Mouse (Mus musculus): ENCODE results near the gene Notch1. TPM values are rescaled to one million over a fixed set of nuclear protein-coding genes. Genes with fewer than 3 reads are reported as not detected.
A peak's percentile ranks its signal among the peaks of the same experiment; 100 is the strongest.

The Notch1 gene
- polyA plus RNA-seq, 1 experiment from 2014 or later: 11.8 TPM

DNA sequence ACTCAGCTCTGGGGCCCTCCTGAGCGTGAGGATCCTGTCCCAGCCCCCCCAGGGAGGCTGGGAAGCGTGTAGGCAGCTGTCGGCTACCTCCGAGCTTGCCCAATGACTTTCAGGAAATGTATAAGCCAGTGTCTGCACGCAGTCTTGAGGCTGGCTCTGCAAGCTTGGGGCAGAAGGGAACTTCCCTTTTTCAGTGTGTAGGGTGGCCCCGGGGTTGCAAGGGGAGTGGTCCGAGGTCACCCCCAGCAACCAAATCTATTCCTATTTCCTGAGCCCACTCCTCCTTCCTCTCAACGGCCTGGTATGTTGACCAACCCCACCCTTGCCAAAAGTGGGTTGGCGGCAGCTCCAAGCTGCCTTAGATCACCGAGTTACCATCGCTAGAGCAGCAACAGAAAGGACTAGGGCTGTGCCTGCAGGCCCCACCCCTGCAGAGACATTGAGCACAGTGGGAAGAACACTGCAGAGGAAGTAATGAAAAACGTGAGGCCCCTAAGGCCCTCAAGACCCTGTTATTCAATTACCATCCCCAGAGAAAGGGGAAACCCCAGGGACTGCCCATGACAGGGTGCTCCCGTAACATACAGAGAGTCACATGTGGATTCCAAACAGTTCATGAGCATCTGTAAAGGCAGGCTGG, 33.1 kb downstream of the Notch1 start:
- Histone ChIP-seq H3K4me3 (ENCODE audit: low read depth, low read length) (no peak overlapping the region), H3K9ac (replicated peaks; ENCODE audit: low read depth) (no peak overlapping the region), H3K36me3 (ENCODE audit: insufficient read depth, low read length) (peaks cover 35% of the 10 kb centered on the region), H3K27ac (ENCODE audit: low read length) (peak overlapping the region; percentile 76), H3K9me3 (ENCODE audit: low read length) (no peaks in the 10 kb centered on the region), H3K4me2 (replicated peaks; ENCODE audit: low read depth, low read length) (no peak overlapping the region; the same call in 1 of the 2 replicates), H3K27me3 (replicated peaks; ENCODE audit: insufficient read depth, low read length) (no peaks in the 10 kb centered on the region), H3K4me1 (ENCODE audit: insufficient read depth, low read depth, low read length) (peaks cover 37% of the 10 kb centered on the region)
- WGBS: 38% methylated on average over 13 of the region's 13 CpGs
- DNase-seq (ENCODE audit: low spot score) (peak; percentile 57), ATAC-seq (peak; percentile 34)
- TF ChIP-seq CTCF (IDR thresholded peaks at IDR 0.05) (no peak), EP300 (IDR thresholded peaks at IDR 0.05) (no peak)

- Histone ChIP-seq H3K36me3 (ENCODE audit: insufficient read depth, low read length) (peaks cover 39% of the 10 kb centered on the region), H3K4me1 (ENCODE audit: insufficient read depth, low read depth, low read length) (peaks cover 32% of the 10 kb centered on the region)
These were observed 33.6 kb downstream of the Notch1 start for GRCm38 (mm10) chr2:26482824-26483223.

DNA sequence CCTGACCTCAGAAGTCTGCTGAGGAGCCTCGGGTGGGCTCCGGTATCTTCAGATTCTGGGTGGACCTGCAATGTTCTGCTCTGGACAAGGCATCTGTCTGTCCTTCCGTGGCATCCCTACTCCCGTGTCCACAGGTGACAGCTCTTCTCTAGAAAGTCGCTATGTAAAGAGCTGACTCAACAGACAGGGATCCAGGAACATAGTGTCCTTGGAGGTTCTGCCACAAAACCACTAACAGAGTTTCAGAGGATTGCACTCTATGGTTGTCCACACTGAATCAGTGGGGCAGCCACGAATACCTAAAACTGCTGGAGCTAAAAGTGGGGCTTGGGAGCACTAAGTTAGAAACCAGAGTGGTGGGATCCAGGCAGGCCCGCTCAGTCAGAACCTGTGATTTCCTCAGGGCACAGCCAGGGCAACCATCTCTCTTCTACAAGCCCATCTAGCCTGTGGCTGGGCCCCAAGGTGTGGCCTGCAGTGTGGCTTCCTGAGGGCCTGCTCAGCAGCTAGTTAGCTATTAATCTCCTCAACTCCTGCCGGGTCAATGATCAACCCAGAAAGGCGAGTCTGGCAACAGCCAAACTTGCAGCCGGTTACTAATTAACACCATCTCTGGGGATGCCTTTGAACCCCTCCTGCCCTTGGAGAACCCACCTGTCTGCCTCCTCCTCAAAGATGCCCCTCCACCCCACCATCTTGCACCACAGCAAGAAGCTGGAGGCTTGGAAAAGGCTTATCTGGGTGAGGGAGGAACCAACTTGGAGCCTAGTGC, 34.6 kb downstream of the Notch1 start:
- H3K36me3 ChIP-seq (ENCODE audit: insufficient read depth, low read length): peaks cover 48% of the 10 kb centered on the region
- H3K4me2 ChIP-seq (replicated peaks; ENCODE audit: low read depth, low read length): no peak overlapping the region
- H3K4me1 ChIP-seq (ENCODE audit: insufficient read depth, low read depth, low read length): peaks cover 23% of the 10 kb centered on the region
- 47% methylated on average over 10 of the region's 10 CpGs for WGBS
- no peaks in the 10 kb centered on the region for H3K9me3 ChIP-seq (ENCODE audit: low read length)
- H3K4me3 ChIP-seq (ENCODE audit: low read depth, low read length): no peak overlapping the region
- DNase-seq (ENCODE audit: low spot score) (peak; percentile 83), ATAC-seq (peak; percentile 76)
- H3K27ac ChIP-seq (ENCODE audit: low read length): peak overlapping the region; percentile 76
- H3K9ac ChIP-seq (replicated peaks; ENCODE audit: low read depth): no peak overlapping the region
- no peaks in the 10 kb centered on the region for H3K27me3 ChIP-seq (replicated peaks; ENCODE audit: insufficient read depth, low read length)
- TF ChIP-seq CTCF (IDR thresholded peaks at IDR 0.05): no peak
- TF ChIP-seq EP300 (IDR thresholded peaks at IDR 0.05): no peak

More at GRCm38 (mm10) chr2:26482824-26483223, 33.6 kb downstream of the Notch1 start:
- WGBS: 65% methylated on average over 3 of the region's 3 CpGs
- Histone ChIP-seq H3K4me3 (ENCODE audit: low read depth, low read length) (no peak overlapping the region), H3K4me2 (replicated peaks; ENCODE audit: low read depth, low read length) (no peak overlapping the region; the same call in 1 of the 2 replicates), H3K9me3 (ENCODE audit: low read length) (no peaks in the 10 kb centered on the region), H3K27ac (ENCODE audit: low read length) (peak overlapping the region; percentile 76), H3K27me3 (replicated peaks; ENCODE audit: insufficient read depth, low read length) (no peaks in the 10 kb centered on the region), H3K9ac (replicated peaks; ENCODE audit: low read depth) (no peak overlapping the region)
- TF ChIP-seq EP300 (IDR thresholded peaks at IDR 0.05) (no peak), CTCF (IDR thresholded peaks at IDR 0.05) (no peak)
- ATAC-seq (no peak), DNase-seq (ENCODE audit: low spot score) (no peak)

DNA sequence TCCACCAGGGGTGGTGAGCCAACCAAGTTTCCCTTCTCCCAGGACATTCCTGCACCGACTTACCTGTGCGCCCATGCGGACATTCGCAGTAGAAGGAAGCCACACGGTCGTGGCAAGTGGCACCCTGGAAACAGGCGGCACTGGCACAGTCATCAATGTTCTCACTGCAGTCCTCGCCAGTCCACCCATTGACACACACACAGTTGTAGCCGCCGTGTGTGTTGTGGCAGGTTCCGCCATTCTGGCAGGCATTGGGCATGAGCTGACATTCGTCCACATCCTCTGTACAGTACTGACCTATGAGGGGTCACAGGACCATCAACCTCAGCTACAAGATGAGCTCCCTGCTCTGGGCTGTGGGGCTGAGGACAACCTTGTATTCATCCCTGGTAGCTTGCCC, 35.6 kb downstream of the Notch1 start:
- no peak overlapping the region for H3K9ac ChIP-seq (replicated peaks; ENCODE audit: low read depth)
- no peak for DNase-seq (ENCODE audit: low spot score)
- peaks cover 58% of the 10 kb centered on the region for H3K36me3 ChIP-seq (ENCODE audit: insufficient read depth, low read length)
- TF ChIP-seq CTCF (IDR thresholded peaks at IDR 0.05) (no peak), EP300 (IDR thresholded peaks at IDR 0.05) (no peak)
- H3K4me3 ChIP-seq (ENCODE audit: low read depth, low read length): no peak overlapping the region
- H3K4me1 ChIP-seq (ENCODE audit: insufficient read depth, low read depth, low read length): peaks cover 13% of the 10 kb centered on the region
- WGBS: 89% methylated on average over 12 of the region's 12 CpGs
- H3K9me3 ChIP-seq (ENCODE audit: low read length): no peaks in the 10 kb centered on the region
- H3K4me2 ChIP-seq (replicated peaks; ENCODE audit: low read depth, low read length): no peak overlapping the region
- no peak for ATAC-seq
- no peaks in the 10 kb centered on the region for H3K27me3 ChIP-seq (replicated peaks; ENCODE audit: insufficient read depth, low read length)
- H3K27ac ChIP-seq (ENCODE audit: low read length): no peak overlapping the region

DNA sequence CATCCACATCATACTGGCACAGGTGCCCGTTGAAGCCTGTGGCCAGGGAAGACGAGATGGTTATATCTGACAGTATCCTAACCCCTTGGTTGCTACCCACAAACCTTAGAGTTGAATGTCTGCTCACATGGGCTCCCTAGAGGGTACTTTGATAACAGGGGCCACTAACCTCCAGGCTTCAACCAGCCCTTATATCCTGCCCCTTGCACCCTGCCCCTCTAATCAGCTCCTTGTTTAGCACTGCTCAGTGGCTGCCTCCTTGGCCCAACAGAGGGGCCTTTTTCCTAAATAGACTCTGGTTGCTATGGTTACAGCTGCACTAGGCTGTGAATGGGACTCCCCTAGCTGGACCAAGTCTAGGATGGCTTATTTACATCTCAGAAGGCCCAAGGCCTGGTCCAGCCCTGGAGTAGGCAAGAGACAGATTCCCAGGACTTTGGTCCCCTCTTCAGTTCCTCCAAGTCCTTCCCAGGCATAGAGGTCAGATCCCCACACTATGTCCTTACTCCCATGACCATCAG, 37.7 kb downstream of the Notch1 start:
- ATAC-seq: no peak
- TF ChIP-seq CTCF (IDR thresholded peaks at IDR 0.05) (no peak), EP300 (IDR thresholded peaks at IDR 0.05) (no peak)

GRCm38 (mm10) chr2:26477911-26478310, 38.6 kb downstream of the Notch1 start:
- H3K9ac ChIP-seq (replicated peaks; ENCODE audit: low read depth): no peak overlapping the region
- H3K4me3 ChIP-seq (ENCODE audit: low read depth, low read length): no peak overlapping the region
- no peak overlapping the region for H3K27ac ChIP-seq (ENCODE audit: low read length)
- H3K4me1 ChIP-seq (ENCODE audit: insufficient read depth, low read depth, low read length): no peaks in the 10 kb centered on the region
- DNase-seq (ENCODE audit: low spot score) (no peak), ATAC-seq (no peak)
- peaks cover 67% of the 10 kb centered on the region for H3K36me3 ChIP-seq (ENCODE audit: insufficient read depth, low read length)
- no peak for TF ChIP-seq CTCF (IDR thresholded peaks at IDR 0.05)
- TF ChIP-seq EP300 (IDR thresholded peaks at IDR 0.05): no peak
- H3K27me3 ChIP-seq (replicated peaks; ENCODE audit: insufficient read depth, low read length): no peaks in the 10 kb centered on the region
- no peaks in the 10 kb centered on the region for H3K9me3 ChIP-seq (ENCODE audit: low read length)
- H3K4me2 ChIP-seq (replicated peaks; ENCODE audit: low read depth, low read length): no peak overlapping the region
- WGBS: 95% methylated on average over 7 of the region's 7 CpGs

More for the DNA sequence above, 37.7 kb downstream of the Notch1 start:
- no peaks in the 10 kb centered on the region for H3K9me3 ChIP-seq (ENCODE audit: low read length)
- H3K4me3 ChIP-seq (ENCODE audit: low read depth, low read length): no peak overlapping the region
- DNase-seq (ENCODE audit: low spot score): no peak
- H3K4me2 ChIP-seq (replicated peaks; ENCODE audit: low read depth, low read length): no peak overlapping the region
- H3K36me3 ChIP-seq (ENCODE audit: insufficient read depth, low read length): peaks cover 59% of the 10 kb centered on the region
- 0 out of 2 replicates have a peak, but pooled peaks cover 7% of the 10 kb centered on the region for H3K4me1 ChIP-seq (ENCODE audit: insufficient read depth, low read depth, low read length)
- no peak overlapping the region for H3K27ac ChIP-seq (ENCODE audit: low read length)
- H3K9ac ChIP-seq (replicated peaks; ENCODE audit: low read depth): no peak overlapping the region
- no peaks in the 10 kb centered on the region for H3K27me3 ChIP-seq (replicated peaks; ENCODE audit: insufficient read depth, low read length)
- 88% methylated on average over 2 of the region's 2 CpGs for WGBS

All from lung, postnatal 0 days (tissue).